Mouse (Mus musculus) pancreas, adult 10 weeks (tissue): ENCODE results near the gene Btbd1. TPM values are rescaled to one million over a fixed set of nuclear protein-coding genes. Genes with fewer than 3 reads are reported as not detected.

Experiments
- polyA plus RNA-seq: library from polyadenylated mRNA; stranded (reverse); fragments of 350-450 nt; fragmentation: Illumina TruSeq; extraction: RNeasy Lipid Tissue Mini Kit (QIAGEN cat#74804); gene quantifications from one replicate; pipeline ENCODE4 v1.2.3, GENCODE M21; 2015; ENCODE audit warnings: low read depth, low replicate concordance; ENCODE audit not compliant: insufficient read depth

Btbd1 gene
- polyA plus RNA-seq: 10.4 TPM

DNA sequence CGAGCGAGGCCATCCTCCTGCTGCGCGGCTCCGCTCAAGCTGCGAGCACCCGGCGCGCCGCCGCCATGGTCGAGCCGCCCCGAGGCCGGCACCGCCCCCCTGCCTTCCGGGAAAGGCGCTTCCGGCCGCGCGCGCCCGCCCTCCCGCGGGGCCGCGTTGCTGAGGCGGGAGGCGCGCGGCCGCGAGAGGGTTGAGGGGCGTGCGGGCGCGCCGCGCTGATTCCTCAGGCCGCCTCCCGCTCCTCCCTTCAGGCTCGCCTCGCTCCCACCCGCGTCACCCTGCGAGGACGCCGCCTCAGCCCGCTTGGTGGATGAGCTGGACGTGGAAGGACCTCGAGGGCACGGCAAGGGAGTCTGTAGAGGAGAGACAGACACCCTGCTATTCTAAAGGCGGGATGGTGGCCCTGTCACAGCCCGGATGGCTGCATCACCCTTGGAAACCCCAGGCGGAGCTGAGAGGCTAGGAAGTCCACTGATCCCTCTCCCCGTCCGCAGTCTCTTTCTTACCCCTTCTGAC, at the start of gene Btbd1:
Gene Btbd1 (minus strand): TSS at position 53 of the 516 bp plus-strand sequence.

DNA sequence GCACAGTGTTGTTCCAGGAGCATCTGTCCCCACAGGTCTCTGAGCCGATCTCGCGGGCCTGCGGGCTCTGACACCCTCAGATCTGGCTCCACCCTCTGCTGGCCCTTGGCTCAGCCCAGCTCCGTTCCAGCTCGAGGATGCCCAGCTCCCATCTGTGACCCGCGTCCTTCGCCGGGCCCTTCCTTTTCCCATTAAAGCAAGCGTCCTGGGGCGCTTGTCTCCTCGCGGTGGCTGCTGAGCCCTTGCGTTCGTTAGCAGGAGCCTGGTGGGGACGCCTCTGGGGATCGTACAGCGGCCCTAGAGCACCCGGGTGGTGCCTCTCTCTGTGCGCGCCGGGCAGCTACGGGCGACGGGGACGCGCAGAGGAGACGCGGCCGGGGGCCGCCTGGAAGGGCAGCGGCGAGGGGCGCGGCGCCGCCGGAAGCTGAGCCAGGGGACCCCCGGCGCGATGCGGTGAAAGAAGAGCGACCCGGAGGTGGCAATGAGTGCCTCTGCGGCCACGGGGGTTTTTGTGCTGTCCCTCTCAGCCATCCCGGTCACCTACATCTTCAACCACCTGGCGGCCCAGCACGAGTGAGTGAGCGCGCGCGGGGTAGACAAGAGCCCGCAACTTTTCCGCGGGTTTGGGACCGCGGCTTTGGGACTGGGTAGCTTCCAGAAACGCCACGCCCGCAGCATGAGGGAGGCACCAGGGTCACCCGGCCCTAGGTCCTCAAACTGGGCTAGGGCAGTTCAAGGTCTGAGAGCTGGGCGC, 29.9 kb upstream of the Btbd1 start, which contains the start of gene Tm6sf1:
Gene Tm6sf1 (plus strand): TSS at position 34 of the 754 bp plus-strand sequence.

DNA sequence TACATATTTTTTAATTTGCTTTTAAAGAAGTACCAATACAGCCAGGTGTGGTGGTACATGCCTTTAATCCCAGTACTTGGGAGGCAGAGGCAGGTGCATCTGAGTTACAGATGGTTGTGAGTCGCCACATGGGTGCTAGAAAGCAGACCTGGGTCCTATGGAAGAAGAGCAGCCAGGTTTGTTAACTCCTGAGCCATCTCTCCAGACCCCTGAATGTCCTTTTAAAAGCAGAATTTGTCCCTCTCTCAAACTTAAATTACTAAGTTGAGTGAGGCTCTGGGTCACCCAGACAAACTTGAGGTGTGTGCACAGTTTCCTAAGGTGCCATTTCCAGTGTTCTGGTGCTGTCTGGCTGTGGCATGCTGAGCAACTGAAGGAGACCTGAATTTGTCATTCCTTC, 26.5 kb upstream of the Btbd1 start, which contains the start of gene Gm10160:
Gene Gm10160 (minus strand): TSS at position 101 of the 400 bp plus-strand sequence.

GRCm38 (mm10) chr7:81789095-81789757, 40.0 kb downstream of the Btbd1 start, which contains the start of gene 3110040N11Rik:
Gene 3110040N11Rik (minus strand): TSS chr7:81789478.

DNA sequence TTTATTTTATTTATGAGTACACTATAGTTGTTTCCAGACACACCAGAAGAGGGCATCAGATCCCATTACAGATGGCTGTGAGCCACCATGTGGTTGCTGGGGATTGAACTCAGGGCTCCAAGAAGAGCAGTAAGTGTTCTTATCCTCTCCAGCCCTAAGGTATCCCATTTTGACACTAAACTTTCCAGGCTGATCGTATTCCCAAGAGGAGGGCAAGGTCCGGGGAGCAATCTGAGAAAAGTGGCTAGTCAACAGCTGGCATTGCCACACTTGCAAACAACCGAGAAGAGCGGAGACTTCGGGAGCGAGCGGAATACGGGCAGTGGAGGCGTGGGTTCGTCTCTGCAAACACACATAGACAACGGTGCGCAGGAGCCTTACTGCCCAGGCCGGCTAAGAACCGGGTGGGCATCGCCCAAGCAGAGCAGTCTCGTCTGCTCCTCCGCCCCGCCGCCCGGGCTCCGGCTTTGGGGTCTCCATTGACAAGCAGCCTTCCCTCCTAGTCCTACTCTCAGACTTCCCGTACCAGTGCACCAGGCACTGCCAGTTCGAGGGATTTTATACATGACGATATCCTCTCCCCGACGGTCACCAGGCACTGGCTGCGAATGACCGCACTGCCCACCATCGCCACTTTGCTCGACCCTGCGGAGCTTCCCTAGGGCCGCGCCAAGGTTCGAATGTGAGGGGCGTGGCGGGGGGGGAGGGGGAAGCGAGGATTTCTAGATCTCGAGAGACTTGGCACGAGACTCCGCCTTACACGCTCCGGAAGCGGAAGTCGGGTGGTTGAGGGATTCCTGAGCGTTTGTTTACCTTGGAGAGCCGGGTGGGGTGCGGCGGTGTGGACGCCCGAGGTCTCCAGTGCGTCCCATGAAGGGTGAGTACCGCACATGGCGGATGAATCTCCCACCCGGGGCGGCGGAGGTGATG, 66.8 kb downstream of the Btbd1 start, which contains the start of gene Ramac:
Gene Ramac (plus strand): TSS at position 746 of the 930 bp plus-strand sequence.

Other genes starting within 250 kb of the Btbd1 start
- 10.9 TPM for gene Homer2, start 121.9 kb downstream of the Btbd1 start, polyA plus RNA-seq
- gene Ramac, start 66.5 kb downstream of the Btbd1 start, polyA plus RNA-seq: 12.6 TPM
- gene 3110040N11Rik, start 40.0 kb downstream of the Btbd1 start, polyA plus RNA-seq: 9.5 TPM
- gene Gm10160, start 26.4 kb upstream of the Btbd1 start, polyA plus RNA-seq: not detected
- 7.8 TPM for gene Tm6sf1, start 29.6 kb upstream of the Btbd1 start, polyA plus RNA-seq
- gene Hdgfl3, start 105.0 kb upstream of the Btbd1 start, polyA plus RNA-seq: 2.3 TPM
- 2.0 TPM for gene Bnc1, start 162.9 kb upstream of the Btbd1 start, polyA plus RNA-seq